Mouse (Mus musculus): ENCODE measurements around the gene Hsd17b10. TPM values are rescaled to one million over a fixed set of nuclear protein-coding genes. Genes with fewer than 3 reads are reported as not detected.

Hsd17b10 gene
- 10 to 100 TPM; 41.2 to 49.0 TPM for total RNA-seq (2021)
- long read RNA-seq, experiment 1, transcript Hsd17b10-201 (6 exons, 962 nt): major isoform, 42 of 48 reads
- long read RNA-seq, experiment 1, partial matches to known transcripts: 3 of 48 reads
- long read RNA-seq, experiment 1, other reads (novel, unspliced or antisense): 0 of 48 reads
- long read RNA-seq, experiment 2, transcript Hsd17b10-201 (6 exons, 962 nt): major isoform, 33 of 35 reads
- long read RNA-seq, experiment 2, partial matches to known transcripts: 0 of 35 reads
- long read RNA-seq, experiment 2, other reads (novel, unspliced or antisense): 1 of 35 reads

- DNase-seq (ENCODE audit: low spot score in 2 of 2): peak; percentile 80 to 85
These were observed at the start of gene Hsd17b10 for GRCm38 (mm10) chrX:152001737-152002710. TSS of gene Hsd17b10 (plus strand) at chrX:152001845.

- no peak for DNase-seq (ENCODE audit: low spot score in 2 of 2)
These were observed 2.5 kb upstream of the Hsd17b10 start for GRCm38 (mm10) chrX:151999006-151999710.

GRCm38 (mm10) chrX:152001182-152001684 lies 412 bp upstream of the Hsd17b10 start:
- DNase-seq (ENCODE audit: low spot score in 2 of 2): no peak

- no peak for DNase-seq (ENCODE audit: low spot score in 2 of 2)
These were observed 1.2 kb downstream of the Hsd17b10 start for GRCm38 (mm10) chrX:152002865-152003264.

GRCm38 (mm10) chrX:152007863-152008262 lies 6.2 kb downstream of the Hsd17b10 start:
- DNase-seq (ENCODE audit: low spot score in 2 of 2): no peak

- peak in 1 of 2 experiments; percentile 1 for DNase-seq (ENCODE audit: low spot score in 2 of 2)
These were observed 14.1 kb downstream of the Hsd17b10 start for GRCm38 (mm10) chrX:152015752-152016150.

GRCm38 (mm10) chrX:152016151-152017145 lies 14.8 kb downstream of the Hsd17b10 start, which contains the start of the genes Ribc1 and Smc1a:
TSS of gene Ribc1 (minus strand) at chrX:152016295.
TSS of gene Smc1a (plus strand) at chrX:152016428.
- DNase-seq (ENCODE audit: low spot score in 2 of 2): peak; percentile 81 to 89

GRCm38 (mm10) chrX:152017186-152017585 lies 15.5 kb downstream of the Hsd17b10 start:
- no peak for DNase-seq (ENCODE audit: low spot score in 2 of 2)

- no peak for DNase-seq (ENCODE audit: low spot score in 2 of 2)
These were observed 17.6 kb downstream of the Hsd17b10 start for GRCm38 (mm10) chrX:152019294-152019693.

GRCm38 (mm10) chrX:152039865-152040264 lies 38.2 kb downstream of the Hsd17b10 start:
- no peak for DNase-seq (ENCODE audit: low spot score in 2 of 2)

GRCm38 (mm10) chrX:152047230-152047629 lies 45.6 kb downstream of the Hsd17b10 start:
- DNase-seq (ENCODE audit: low spot score in 2 of 2): no peak

- no peak for DNase-seq (ENCODE audit: low spot score in 2 of 2)
These were observed 50.9 kb downstream of the Hsd17b10 start for GRCm38 (mm10) chrX:152052546-152052945.

Other genes with a start within 250 kb of the Hsd17b10 start
- 100 to 1,000 TPM; 255 to 264 TPM for gene Huwe1, start 201.0 kb upstream of the Hsd17b10 start, total RNA-seq (2021)
- under 1 TPM in 1 of 2 experiments, not detected in 1; 0.21 TPM for gene Ribc1, start 14.4 kb downstream of the Hsd17b10 start, total RNA-seq (2021)
- 10 to 100 TPM; 52.1 to 54.7 TPM for gene Smc1a, start 14.6 kb downstream of the Hsd17b10 start, total RNA-seq (2021)
- 100 to 1,000 TPM; 141 to 142 TPM for gene Iqsec2, start 142.4 kb downstream of the Hsd17b10 start, total RNA-seq (2021)
- 10 to 100 TPM; 47.1 to 65.7 TPM for gene Kdm5c, start 231.2 kb downstream of the Hsd17b10 start, total RNA-seq (2021)

Measured in left cerebral cortex, adult 18-20 months (tissue).